ENCODE assay signal across 9 mouse cellular contexts in the genomic region with DNA sequence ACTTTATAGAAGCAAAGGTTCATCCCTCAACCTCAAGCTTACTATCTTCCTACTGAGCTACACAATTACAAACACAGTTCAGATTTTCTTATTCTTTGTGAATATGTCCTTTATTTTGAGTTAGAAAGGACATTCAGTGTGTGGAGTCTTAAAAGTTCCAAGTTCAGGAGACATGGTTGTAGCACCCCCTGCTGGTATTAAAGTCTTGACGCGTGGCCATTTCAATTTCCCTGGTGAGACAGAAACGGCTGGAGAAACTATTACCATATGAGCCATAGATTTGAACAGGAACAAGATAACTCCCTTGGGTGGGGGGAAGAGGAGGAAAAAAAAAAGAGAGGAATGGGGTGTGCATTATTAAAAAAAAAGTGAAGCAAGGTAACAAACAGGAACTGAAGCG.
DNase-seq lines count a peak whose midpoint lies in the region; ATAC-seq and TF ChIP-seq lines count a peak whose summit lies in the region.
"Had no signal": no experiment of that assay in that cellular context is flagged by ENCODE, and none has a peak within 500 bp of the region (broad histone marks: within the 10 kb centered on the region; RNA-seq: fewer than 3 reads in every experiment).

No protein-coding gene starts in this region.

- H3K4me1 ChIP-seq in forebrain, embryonic 14.5 days (ENCODE audit: control insufficient read depth, insufficient read depth, low read length), result no peaks in the 10 kb centered on the region
- no peaks in the 10 kb centered on the region for H3K4me1 ChIP-seq in lung, embryonic 14.5 days (ENCODE audit: insufficient read depth)
- H3K4me1 ChIP-seq: heart, embryonic 15.5 days had no signal

- no peak overlapping the region for H3K27ac ChIP-seq in forebrain, embryonic 14.5 days (ENCODE audit: low read depth, low read length)
- H3K27ac ChIP-seq in lung, embryonic 14.5 days (ENCODE audit: low read depth), result no peak overlapping the region
- H3K27ac ChIP-seq: heart, embryonic 15.5 days had no signal

- no peak overlapping the region for H3K4me2 ChIP-seq in forebrain, embryonic 14.5 days (ENCODE audit: low read length)
- H3K4me2 ChIP-seq in lung, embryonic 14.5 days, result no peak overlapping the region
- H3K4me2 ChIP-seq: heart, embryonic 15.5 days had no signal

- H3K27me3 ChIP-seq in forebrain, embryonic 14.5 days (replicated peaks; ENCODE audit: control insufficient read depth, insufficient read depth, low read length), result no peaks in the 10 kb centered on the region
- H3K27me3 ChIP-seq in lung, embryonic 14.5 days (ENCODE audit: insufficient read depth, low read length), result no peaks in the 10 kb centered on the region
- H3K27me3 ChIP-seq: heart, embryonic 15.5 days had no signal

- no peak overlapping the region for H3K9ac ChIP-seq in forebrain, embryonic 14.5 days (ENCODE audit: low read length)
- H3K9ac ChIP-seq in lung, embryonic 14.5 days, result no peak overlapping the region
- H3K9ac ChIP-seq: heart, embryonic 15.5 days had no signal

- no peak overlapping the region for H3K4me3 ChIP-seq in forebrain, embryonic 14.5 days (ENCODE audit: low read depth, low read length)
- no peak overlapping the region for H3K4me3 ChIP-seq in lung, embryonic 14.5 days (ENCODE audit: low read depth, low read length)
- H3K4me3 ChIP-seq: heart, embryonic 15.5 days had no signal

- no peaks in the 10 kb centered on the region for H3K9me3 ChIP-seq in forebrain, embryonic 14.5 days (replicated peaks; ENCODE audit: control insufficient read depth, low read length)
- no peaks in the 10 kb centered on the region for H3K9me3 ChIP-seq in lung, embryonic 14.5 days (ENCODE audit: low read depth, low read length)
- H3K9me3 ChIP-seq: heart, embryonic 15.5 days had no signal

- WGBS in forebrain, embryonic 14.5 days, result 53% methylated on average over 4 of the region's 4 CpGs
- WGBS in lung, embryonic 14.5 days, result 29% methylated on average over 4 of the region's 4 CpGs

- no peak for ATAC-seq in cerebellum, adult (ENCODE audit: insufficient number of reproducible peaks, low FRiP score, low TSS enrichment)
- no peak for ATAC-seq in forebrain, embryonic 14.5 days
- no peak; the same call in 1 of the 2 replicates for ATAC-seq in lung, embryonic 14.5 days (ENCODE audit: insufficient read depth)

- peak; percentile 40 for DNase-seq in cerebellum, postnatal 14 days
- DNase-seq in thymus, postnatal 14 days, result peak; percentile 3
- DNase-seq in thymus, postnatal 36 days, result no peak
- peak; percentile 71 for DNase-seq in forebrain, embryonic 14.5 days (ENCODE audit: low spot score)
- DNase-seq in kidney, postnatal 4 days, result peak; percentile 57 to 60
- peak; percentile 90 for DNase-seq in lung, embryonic 14.5 days
- DNase-seq in skeletal muscle tissue, adult 2 months (ENCODE audit: low read depth, low spot score), result peak; percentile 9

- H3K36me3 ChIP-seq in forebrain, embryonic 14.5 days (ENCODE audit: control insufficient read depth, insufficient read depth, low read length), result no peaks in the 10 kb centered on the region
- H3K36me3 ChIP-seq in lung, embryonic 14.5 days (ENCODE audit: insufficient read depth), result no peaks in the 10 kb centered on the region
- H3K36me3 ChIP-seq: heart, embryonic 15.5 days had no signal

- peak; percentile 76 for TF ChIP-seq CTCF in lung, embryonic 14.5 days (IDR thresholded peaks at IDR 0.05; ENCODE audit: low read depth)

Comparison
In these comparisons a context has a peak if more than half of its experiments do, and no peak if none do; other contexts are left out.
1. DNase-seq: peak in cerebellum, postnatal 14 days (2 of 2), thymus, postnatal 14 days (single experiment), forebrain, embryonic 14.5 days (single experiment), kidney, postnatal 4 days (2 of 2), lung, embryonic 14.5 days (single experiment) and skeletal muscle tissue, adult 2 months (single experiment); none in thymus, postnatal 36 days (0 of 2).